Mouse (Mus musculus): ENCODE data around the gene Tmem204.
A peak's percentile ranks its signal among the peaks of the same experiment; 100 is the strongest.

DNA sequence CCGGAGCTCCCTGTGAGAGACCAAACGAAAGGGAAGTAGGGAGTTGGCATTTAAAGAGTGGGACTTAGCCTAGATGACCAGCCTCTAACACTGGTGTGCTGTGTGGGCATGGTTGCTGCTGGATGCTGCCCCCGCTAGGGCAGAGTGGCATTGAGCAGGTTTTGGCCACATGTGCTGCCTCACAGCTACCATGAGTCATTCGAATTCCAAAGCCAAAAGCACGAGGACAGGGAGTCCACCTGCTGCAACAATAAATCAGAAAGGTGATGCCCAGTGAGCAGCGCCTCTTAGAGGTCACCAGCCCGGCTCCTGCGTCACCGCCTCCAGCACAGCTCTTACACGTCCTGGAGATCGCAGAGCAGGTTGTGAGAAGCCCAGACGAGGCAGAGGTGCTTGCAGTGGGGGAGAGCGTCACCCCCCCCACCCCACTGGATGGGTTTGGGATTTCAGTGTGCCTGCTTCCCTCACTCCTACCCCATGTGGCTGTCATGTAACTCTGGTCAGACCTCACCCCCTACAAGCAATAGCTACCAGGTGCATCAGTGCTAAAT is 1.5 kb upstream of the Tmem204 start:
- TF ChIP-seq CTCF (IDR thresholded peaks at IDR 0.05; ENCODE audit: low read depth), result peak; percentile 23; the same call in 1 of the 2 replicates
- TF ChIP-seq EP300 (IDR thresholded peaks at IDR 0.05; ENCODE audit: low read depth), result no peak
